In the genomic region with DNA sequence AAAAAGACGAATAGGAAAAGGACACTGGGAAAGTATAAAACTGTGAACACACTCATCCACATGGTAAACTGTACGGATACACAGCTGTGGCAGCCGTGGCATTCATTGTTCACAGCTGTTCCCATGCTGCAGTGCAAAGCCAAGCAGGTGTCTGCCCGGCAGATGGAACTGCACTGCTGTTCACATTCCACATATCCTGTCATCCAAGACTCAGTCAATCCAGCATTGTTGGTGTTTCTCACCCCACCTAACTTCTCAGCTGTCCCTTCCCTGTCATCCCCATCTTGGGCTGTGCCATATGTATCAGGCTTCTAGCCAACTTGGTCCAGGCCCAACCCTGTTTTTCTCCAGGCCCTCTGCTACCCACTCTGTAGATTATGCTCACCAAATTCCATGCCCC, we compare ENCODE assay signal across 24 mouse cellular contexts.
DNase-seq lines count a peak whose midpoint lies in the region; ATAC-seq and TF ChIP-seq lines count a peak whose summit lies in the region.
"Had no signal": no experiment of that assay in that cellular context is flagged by ENCODE, and none has a peak within 500 bp of the region (broad histone marks: within the 10 kb centered on the region; RNA-seq: fewer than 3 reads in every experiment).

No protein-coding gene starts in this region.

- 53% methylated on average over 4 of the region's 4 CpGs for WGBS in embryonic facial prominence, embryonic 14.5 days
- WGBS in embryonic facial prominence, embryonic 10.5 days = 84% methylated on average over 4 of the region's 4 CpGs
- WGBS in hindbrain, postnatal 0 days = 50% methylated on average over 4 of the region's 4 CpGs
- 78% methylated on average over 4 of the region's 4 CpGs for WGBS in hindbrain, embryonic 10.5 days
- 63% methylated on average over 4 of the region's 4 CpGs for WGBS in limb, embryonic 13.5 days
- 87% methylated on average over 4 of the region's 4 CpGs for WGBS in limb, embryonic 10.5 days

- no peak overlapping the region for H3ac ChIP-seq in myocyte (ENCODE audit: control insufficient read depth, insufficient read length)

- no peak overlapping the region for H3K4me3 ChIP-seq in embryonic facial prominence, embryonic 14.5 days (ENCODE audit: low read depth, low read length)
- H3K4me3 ChIP-seq in embryonic facial prominence, embryonic 10.5 days = no peak overlapping the region
- H3K4me3 ChIP-seq in hindbrain, postnatal 0 days (ENCODE audit: low read length) = no peak overlapping the region
- H3K4me3 ChIP-seq in hindbrain, embryonic 10.5 days = no peak overlapping the region
- H3K4me3 ChIP-seq in limb, embryonic 13.5 days = no peak overlapping the region
- no peak overlapping the region for H3K4me3 ChIP-seq in limb, embryonic 10.5 days
- H3K4me3 ChIP-seq in myocyte = no peak overlapping the region
- H3K4me3 ChIP-seq: embryonic facial prominence, embryonic 12.5 days; forebrain, embryonic 15.5 days; heart, embryonic 12.5 days had no signal

- no peak overlapping the region for H3K4me2 ChIP-seq in embryonic facial prominence, embryonic 14.5 days (ENCODE audit: low read depth, low read length)
- no peak overlapping the region for H3K4me2 ChIP-seq in hindbrain, postnatal 0 days (ENCODE audit: low read depth, low read length)
- H3K4me2 ChIP-seq in limb, embryonic 13.5 days (replicated peaks) = no peak overlapping the region
- H3K4me2 ChIP-seq in myocyte (ENCODE audit: low read depth) = no peak overlapping the region
- H3K4me2 ChIP-seq: embryonic facial prominence, embryonic 12.5 days; forebrain, embryonic 15.5 days; heart, embryonic 12.5 days; liver, embryonic 11.5 days; midbrain, embryonic 11.5 days had no signal

- H3K79me2 ChIP-seq in myocyte (ENCODE audit: control insufficient read depth, insufficient read depth) = no peaks in the 10 kb centered on the region

- H3K27me3 ChIP-seq in embryonic facial prominence, embryonic 14.5 days (replicated peaks; ENCODE audit: control insufficient read depth, insufficient read depth, low read length) = no peaks in the 10 kb centered on the region
- H3K27me3 ChIP-seq in embryonic facial prominence, embryonic 10.5 days (replicated peaks; ENCODE audit: low read depth, poor library complexity, severe bottlenecking) = peaks cover 26% of the 10 kb centered on the region
- H3K27me3 ChIP-seq in hindbrain, postnatal 0 days (ENCODE audit: insufficient read depth, low read length) = no peaks in the 10 kb centered on the region
- H3K27me3 ChIP-seq in hindbrain, embryonic 10.5 days (ENCODE audit: insufficient read depth, poor library complexity, severe bottlenecking) = peaks cover 31% of the 10 kb centered on the region
- no peaks in the 10 kb centered on the region for H3K27me3 ChIP-seq in limb, embryonic 13.5 days
- H3K27me3 ChIP-seq in limb, embryonic 10.5 days (ENCODE audit: low read depth, poor library complexity, severe bottlenecking) = no peaks in the 10 kb centered on the region
- H3K27me3 ChIP-seq in myocyte (ENCODE audit: control insufficient read depth, insufficient read depth, insufficient read length) = peaks cover under 1% of the 10 kb centered on the region
- H3K27me3 ChIP-seq: embryonic facial prominence, embryonic 12.5 days; heart, embryonic 12.5 days had no signal

- H3K36me3 ChIP-seq in embryonic facial prominence, embryonic 14.5 days (ENCODE audit: control insufficient read depth, insufficient read depth, low read length) = no peaks in the 10 kb centered on the region
- no peaks in the 10 kb centered on the region for H3K36me3 ChIP-seq in embryonic facial prominence, embryonic 10.5 days (replicated peaks)
- no peaks in the 10 kb centered on the region for H3K36me3 ChIP-seq in hindbrain, postnatal 0 days (ENCODE audit: insufficient read depth, low read length)
- no peaks in the 10 kb centered on the region for H3K36me3 ChIP-seq in hindbrain, embryonic 10.5 days
- H3K36me3 ChIP-seq in limb, embryonic 13.5 days = no peaks in the 10 kb centered on the region
- no peaks in the 10 kb centered on the region for H3K36me3 ChIP-seq in limb, embryonic 10.5 days
- H3K36me3 ChIP-seq in myocyte (ENCODE audit: control insufficient read depth, insufficient read depth) = no peaks in the 10 kb centered on the region
- H3K36me3 ChIP-seq: embryonic facial prominence, embryonic 12.5 days; forebrain, embryonic 15.5 days; heart, embryonic 12.5 days had no signal

- peak; percentile 85 for DNase-seq in embryonic facial prominence, embryonic 14.5 days (ENCODE audit: low spot score)
- DNase-seq in embryonic facial prominence, embryonic 10.5 days (ENCODE audit: low spot score) = no peak
- DNase-seq in hindbrain, postnatal 0 days (ENCODE audit: low spot score) = peak; percentile 23
- no peak for DNase-seq in hindbrain, embryonic 10.5 days (ENCODE audit: low spot score)
- no peak for DNase-seq in limb, embryonic 10.5 days (ENCODE audit: low spot score)
- DNase-seq: adrenal gland, postnatal 36 days; cerebellum, adult 11 months; cerebellum, adult 9-11 months; gastrocnemius, postnatal 10 days; heart, adult 18-20 months; heart, postnatal 10 days; lung, adult 18-20 months; lung, postnatal 10 days; right cerebral cortex, postnatal 25 days; spleen, adult 18-20 months had no signal

- no peak for TF ChIP-seq POLR2A in myocyte (IDR thresholded peaks at IDR 0.05; ENCODE audit: insufficient read length, low read depth)

- peak; percentile 80 for ATAC-seq in embryonic facial prominence, embryonic 14.5 days (ENCODE audit: low read depth)
- ATAC-seq in hindbrain, postnatal 0 days = peak; percentile 68
- peak; percentile 70 for ATAC-seq in limb, embryonic 13.5 days (ENCODE audit: low FRiP score, low read depth)
- ATAC-seq in CD4-positive, CD25-positive, alpha-beta regulatory T cell, adult 4 months = no peak
- ATAC-seq: forebrain, embryonic 15.5 days; intestine, postnatal 0 days had no signal

- peaks cover 8% of the 10 kb centered on the region; the same call in 1 of the 2 replicates for H3K9me3 ChIP-seq in embryonic facial prominence, embryonic 14.5 days (ENCODE audit: control insufficient read depth, low read length)
- peaks cover 5% of the 10 kb centered on the region for H3K9me3 ChIP-seq in embryonic facial prominence, embryonic 10.5 days
- H3K9me3 ChIP-seq in hindbrain, postnatal 0 days (ENCODE audit: low read length) = no peaks in the 10 kb centered on the region
- 0 out of 2 replicates have a peak, but pooled peaks cover 9% of the 10 kb centered on the region for H3K9me3 ChIP-seq in hindbrain, embryonic 10.5 days
- 0 out of 2 replicates have a peak, but pooled peaks cover 8% of the 10 kb centered on the region for H3K9me3 ChIP-seq in limb, embryonic 13.5 days
- no peaks in the 10 kb centered on the region for H3K9me3 ChIP-seq in limb, embryonic 10.5 days (replicated peaks)
- H3K9me3 ChIP-seq: forebrain, embryonic 15.5 days had no signal

- H3K4me1 ChIP-seq in embryonic facial prominence, embryonic 14.5 days (ENCODE audit: control insufficient read depth, insufficient read depth, low read length) = peaks cover 20% of the 10 kb centered on the region
- peaks cover 17% of the 10 kb centered on the region for H3K4me1 ChIP-seq in embryonic facial prominence, embryonic 10.5 days
- 0 out of 2 replicates have a peak, but pooled peaks cover 3% of the 10 kb centered on the region for H3K4me1 ChIP-seq in hindbrain, postnatal 0 days (ENCODE audit: insufficient read depth, low read length)
- peaks cover 6% of the 10 kb centered on the region for H3K4me1 ChIP-seq in hindbrain, embryonic 10.5 days (replicated peaks)
- H3K4me1 ChIP-seq in limb, embryonic 13.5 days = peaks cover 37% of the 10 kb centered on the region
- peaks cover 25% of the 10 kb centered on the region for H3K4me1 ChIP-seq in limb, embryonic 10.5 days

- no peak for TF ChIP-seq CTCF in hindbrain, postnatal 0 days (IDR thresholded peaks at IDR 0.05; ENCODE audit: low read depth)

- no peak overlapping the region for H3K27ac ChIP-seq in embryonic facial prominence, embryonic 14.5 days (replicated peaks; ENCODE audit: low read depth, low read length)
- no peak overlapping the region for H3K27ac ChIP-seq in embryonic facial prominence, embryonic 10.5 days (replicated peaks)
- no peak overlapping the region for H3K27ac ChIP-seq in hindbrain, postnatal 0 days
- H3K27ac ChIP-seq in hindbrain, embryonic 10.5 days = no peak overlapping the region
- no peak overlapping the region for H3K27ac ChIP-seq in limb, embryonic 13.5 days
- H3K27ac ChIP-seq in limb, embryonic 10.5 days = no peak overlapping the region
- H3K27ac ChIP-seq: embryonic facial prominence, embryonic 12.5 days; forebrain, embryonic 15.5 days had no signal

- H3K9ac ChIP-seq in embryonic facial prominence, embryonic 14.5 days (ENCODE audit: low read depth, low read length) = no peak overlapping the region
- H3K9ac ChIP-seq in hindbrain, postnatal 0 days (replicated peaks; ENCODE audit: low read length) = no peak overlapping the region
- H3K9ac ChIP-seq in limb, embryonic 13.5 days = no peak overlapping the region
- H3K9ac ChIP-seq: embryonic facial prominence, embryonic 12.5 days; forebrain, embryonic 15.5 days; heart, embryonic 12.5 days had no signal

TF ChIP-seq in myocyte, 11 proteins besides CTCF, POLR2A, EP300 and RAD21:
- TF ChIP-seq MYOG (IDR thresholded peaks at IDR 0.05; ENCODE audit: control insufficient read depth in 1 of 3, insufficient read depth in 1 of 3, insufficient read length in 2 of 3, low read depth in 2 of 3) = peak; percentile 46 to 96 (median 93)
- peak; percentile 97 for TF ChIP-seq TCF3 (IDR thresholded peaks at IDR 0.05; ENCODE audit: insufficient read length, low read depth)
- TF ChIP-seq CEBPB (IDR thresholded peaks at IDR 0.05; ENCODE audit: insufficient read depth, poor library complexity, severe bottlenecking) = no peak
- TF ChIP-seq E2F4 (IDR thresholded peaks at IDR 0.05; ENCODE audit: insufficient read depth) = no peak
- TF ChIP-seq POLR2AphosphoS2 (IDR thresholded peaks at IDR 0.05; ENCODE audit: insufficient read length, low read depth) = no peak
- TF ChIP-seq TCF12 (IDR thresholded peaks at IDR 0.05; ENCODE audit: insufficient read depth, poor library complexity, severe bottlenecking) = peak; percentile 74
- peak in 2 of 3 experiments; percentile 95 to 97 for TF ChIP-seq MYOD1 (IDR thresholded peaks at IDR 0.05; ENCODE audit: control insufficient read depth in 1 of 3, insufficient read length in 2 of 3, low read depth in 2 of 3)
TF ChIP-seq in myocyte: peak in this region for 4.

Comparison
In these comparisons a context has a peak if more than half of its experiments do, and no peak if none do; other contexts are left out.
1. DNase-seq: peak in embryonic facial prominence, embryonic 14.5 days (single experiment) and hindbrain, postnatal 0 days (single experiment); none in embryonic facial prominence, embryonic 10.5 days (single experiment), hindbrain, embryonic 10.5 days (single experiment) and limb, embryonic 10.5 days (single experiment).